Mouse (Mus musculus) midbrain, embryonic 13.5 days (tissue): ENCODE data around the gene Grhl3. TPM values are rescaled to one million over a fixed set of nuclear protein-coding genes. Genes with fewer than 3 reads are reported as not detected.
A peak's percentile ranks its signal among the peaks of the same experiment; 100 is the strongest.

ENCODE experiments used
- ATAC-seq: fragments of 200-750 bp; cut with Nextera tagmentation; 2 replicates; pipeline ENCODE4 v1.8.0; 2017; ENCODE audit warnings: mild to moderate bottlenecking, moderate TSS enrichment, moderate library complexity
- H3K27ac ChIP-seq: fragments of 300-500 bp; sonication (generic); 2 replicates; pipeline ENCODE4 v1.5.1; 2015; ENCODE audit warnings: inconsistent platforms, mild to moderate bottlenecking, moderate library complexity
- H3K27me3 ChIP-seq: fragments of 300-500 bp; sonication (generic); 2 replicates; pipeline ENCODE4 v1.6.1; 2015; ENCODE audit warnings: mild to moderate bottlenecking, inconsistent platforms
- H3K36me3 ChIP-seq: fragments of 300-500 bp; sonication (generic); 2 replicates; pipeline ENCODE4 v1.6.1; 2015; ENCODE audit warnings: mild to moderate bottlenecking, inconsistent platforms
- H3K4me1 ChIP-seq: fragments of 300-500 bp; sonication (generic); replicated peaks from 2 replicates; pipeline ENCODE4 v1.6.1; 2015; ENCODE audit warnings: inconsistent platforms
- H3K4me2 ChIP-seq: fragments of 300-500 bp; sonication (generic); replicated peaks from 2 replicates; pipeline ENCODE4 v1.6.1; 2015; ENCODE audit warnings: moderate library complexity, mild to moderate bottlenecking, inconsistent platforms
- H3K4me3 ChIP-seq: fragments of 300-500 bp; sonication (generic); replicated peaks from 2 replicates; pipeline ENCODE4 v1.5.1; 2015; ENCODE audit warnings: mild to moderate bottlenecking, inconsistent platforms
- H3K9ac ChIP-seq: fragments of 300-500 bp; sonication (generic); replicated peaks from 2 replicates; pipeline ENCODE4 v1.6.1; 2015; ENCODE audit warnings: mild to moderate bottlenecking, inconsistent platforms
- H3K9me3 ChIP-seq: fragments of 300-500 bp; sonication (generic); 2 replicates; pipeline ENCODE4 v1.6.1; 2016; ENCODE audit warnings: mild to moderate bottlenecking, inconsistent platforms
- WGBS: fragments of 180-500 bp; shearing (Covaris S2); methylation state at CpG from one replicate; pipeline ENCODE4 v1.1.7; 2015; 5-methylcytosine and 5-hydroxymethylcytosine counted together
- polyA plus RNA-seq: library from polyadenylated mRNA; unstranded; fragments of >200 nt; fragmentation: Nextera tagmentation; extraction: Ambion mirVana; gene quantifications from 2 replicates; pipeline ENCODE4 v1.2.1, GENCODE M21; 2015

The Grhl3 gene
- polyA plus RNA-seq, 1 experiment from 2014 or later: 2.8 TPM

DNA sequence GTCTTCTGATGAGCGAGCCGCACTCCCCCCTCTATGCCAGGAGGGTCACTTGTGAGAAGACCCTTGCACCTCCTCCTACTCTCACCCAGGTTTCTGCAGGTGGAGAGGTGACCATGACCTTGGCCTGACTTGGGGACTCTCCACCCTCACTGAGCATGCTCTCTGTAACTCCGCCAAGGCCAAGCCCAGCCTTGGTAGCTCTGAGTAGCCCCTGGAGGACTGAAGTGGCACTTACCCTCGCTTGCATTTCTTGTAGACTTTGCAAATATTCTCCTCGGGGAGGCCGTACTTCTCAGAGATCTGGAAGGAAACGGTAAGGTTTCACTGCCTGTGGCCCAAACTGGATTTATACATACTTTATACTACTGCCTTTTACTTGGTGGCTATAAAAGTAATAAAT is 27.4 kb downstream of the Grhl3 start:
- Histone ChIP-seq H3K9me3 (no peaks in the 10 kb centered on the region), H3K27ac (no peak overlapping the region), H3K36me3 (no peaks in the 10 kb centered on the region), H3K27me3 (peaks cover 13% of the 10 kb centered on the region), H3K4me3 (no peak overlapping the region), H3K4me2 (no peak overlapping the region), H3K9ac (no peak overlapping the region), H3K4me1 (peaks cover 43% of the 10 kb centered on the region)
- ATAC-seq: no peak
- 91% methylated on average over 7 of the region's 7 CpGs for WGBS

DNA sequence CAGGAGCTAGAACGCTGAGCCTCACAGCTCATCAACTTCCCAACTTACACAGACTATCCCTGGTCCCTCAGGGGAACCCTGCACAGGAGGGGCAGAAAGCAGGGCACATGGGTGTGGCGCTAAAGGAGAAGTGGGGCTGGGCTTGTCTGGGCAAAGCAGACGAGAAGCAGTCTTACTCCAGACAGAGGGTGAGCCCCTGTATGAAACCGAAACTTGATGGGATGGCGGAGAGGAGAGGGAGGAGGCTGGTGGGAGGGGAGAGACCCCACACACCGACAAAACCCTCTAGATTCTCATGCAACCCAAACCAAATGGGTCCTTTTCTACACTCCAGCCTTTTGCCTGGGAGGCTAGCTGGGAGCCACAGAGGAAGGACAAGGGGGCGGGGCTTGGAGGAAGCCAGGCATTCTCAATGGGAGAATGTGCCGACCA is 28.3 kb downstream of the Grhl3 start:
- no peak overlapping the region for H3K9ac ChIP-seq
- H3K4me3 ChIP-seq: no peak overlapping the region
- peaks cover 7% of the 10 kb centered on the region; the same call in 1 of the 2 replicates for H3K27me3 ChIP-seq
- H3K36me3 ChIP-seq: no peaks in the 10 kb centered on the region
- peaks cover 40% of the 10 kb centered on the region for H3K4me1 ChIP-seq
- H3K4me2 ChIP-seq: no peak overlapping the region
- WGBS: 28% methylated on average over 8 of the region's 8 CpGs
- ATAC-seq: 0 out of 2 replicates have a peak, but pooled peaks have one; percentile 21
- no peak overlapping the region for H3K27ac ChIP-seq
- H3K9me3 ChIP-seq: no peaks in the 10 kb centered on the region

DNA sequence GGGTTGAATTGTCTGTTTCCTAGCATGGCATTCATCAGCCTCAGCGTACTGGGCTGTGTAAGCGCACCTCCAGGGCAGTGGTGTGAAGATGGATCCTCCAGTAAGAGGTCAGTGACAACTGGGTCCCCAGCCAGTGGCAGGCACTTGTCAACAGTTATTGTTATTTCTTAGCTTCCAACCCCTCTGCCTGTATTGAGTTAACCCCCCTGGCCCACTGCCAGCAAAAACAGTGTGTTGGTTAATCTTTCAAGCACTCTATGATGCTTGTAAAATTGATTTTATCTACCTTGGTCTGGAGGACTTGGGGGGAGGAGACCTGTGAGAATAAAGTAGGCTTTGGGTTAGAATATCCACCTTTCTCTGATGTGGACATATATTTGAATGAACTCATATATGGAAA is 29.1 kb downstream of the Grhl3 start:
- H3K36me3 ChIP-seq: no peaks in the 10 kb centered on the region
- H3K9ac ChIP-seq: no peak overlapping the region
- ATAC-seq: no peak
- no peaks in the 10 kb centered on the region for H3K9me3 ChIP-seq
- peaks cover 7% of the 10 kb centered on the region; the same call in 1 of the 2 replicates for H3K27me3 ChIP-seq
- peaks cover 39% of the 10 kb centered on the region for H3K4me1 ChIP-seq
- no peak overlapping the region for H3K4me2 ChIP-seq
- 95% methylated on average over 2 of the region's 2 CpGs for WGBS
- H3K27ac ChIP-seq: no peak overlapping the region
- H3K4me3 ChIP-seq: no peak overlapping the region

DNA sequence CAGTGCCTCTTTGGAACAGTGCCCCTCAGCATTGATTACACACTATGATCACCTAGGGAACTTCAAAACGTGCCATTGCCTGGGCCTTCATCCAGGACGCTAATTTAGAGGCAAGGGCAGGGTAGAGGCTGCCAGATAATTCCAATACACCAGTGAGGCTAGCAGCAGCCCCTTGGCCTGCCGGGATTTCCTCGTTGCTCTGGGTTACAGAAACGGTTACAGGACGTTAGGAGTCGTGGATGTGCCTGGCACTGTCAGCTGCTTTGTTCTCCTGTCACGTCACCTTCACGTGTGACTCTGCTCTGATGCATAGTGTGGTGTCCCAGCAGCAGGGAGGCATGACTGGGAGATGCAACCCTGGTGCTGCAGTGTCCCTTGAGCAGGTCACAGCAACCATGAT is 33.4 kb downstream of the Grhl3 start:
- Histone ChIP-seq H3K9ac (no peak overlapping the region), H3K36me3 (no peaks in the 10 kb centered on the region), H3K27ac (no peak overlapping the region), H3K9me3 (no peaks in the 10 kb centered on the region), H3K27me3 (no peaks in the 10 kb centered on the region), H3K4me2 (no peak overlapping the region), H3K4me3 (no peak overlapping the region), H3K4me1 (peaks cover 12% of the 10 kb centered on the region)
- 40% methylated on average over 9 of the region's 9 CpGs for WGBS
- ATAC-seq: peak; percentile 40; the same call in 1 of the 2 replicates

DNA sequence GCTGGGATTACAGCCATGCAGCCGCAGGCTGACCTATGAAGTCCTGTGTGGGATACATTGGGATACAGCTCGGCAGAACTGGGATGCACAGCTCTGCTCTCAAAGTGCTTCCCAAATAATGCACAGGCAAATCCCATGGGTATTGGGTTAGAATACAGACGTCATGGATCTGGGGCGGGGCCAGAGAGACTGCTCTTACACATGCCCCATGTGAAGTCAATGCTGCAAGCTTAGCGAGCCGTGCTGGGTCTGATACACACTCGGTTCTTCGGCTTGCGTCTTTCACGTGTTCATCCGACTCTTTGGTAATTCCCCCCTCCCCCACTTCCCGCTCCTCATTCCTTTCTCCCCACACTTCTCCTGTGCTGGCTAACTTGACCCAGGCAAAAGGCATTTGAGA is 34.4 kb downstream of the Grhl3 start:
- Histone ChIP-seq H3K4me1 (peaks cover 6% of the 10 kb centered on the region), H3K36me3 (no peaks in the 10 kb centered on the region), H3K27ac (no peak overlapping the region), H3K9ac (no peak overlapping the region), H3K27me3 (no peaks in the 10 kb centered on the region), H3K4me2 (no peak overlapping the region), H3K9me3 (no peaks in the 10 kb centered on the region), H3K4me3 (no peak overlapping the region)
- WGBS: 85% methylated on average over 12 of the region's 12 CpGs
- no peak for ATAC-seq

DNA sequence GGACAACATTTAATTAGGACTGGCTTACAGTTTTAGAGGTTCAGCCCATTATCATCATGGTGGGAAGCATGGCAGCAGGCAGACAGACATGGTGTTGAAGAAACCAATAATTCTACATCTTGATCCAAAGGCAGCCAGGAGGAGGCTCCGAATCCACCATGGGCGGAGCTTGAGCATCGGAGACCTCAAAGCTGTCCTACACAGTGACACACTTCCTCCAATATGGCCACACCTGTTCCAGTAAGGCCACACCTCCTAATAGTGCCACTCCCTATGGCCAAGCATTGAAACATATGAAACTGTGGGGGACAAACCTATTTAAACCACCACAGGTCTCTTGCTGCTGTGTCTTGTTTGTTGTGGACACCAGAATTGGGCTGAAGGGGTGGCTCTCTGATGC is 38.4 kb downstream of the Grhl3 start:
- Histone ChIP-seq H3K4me1 (peaks cover 9% of the 10 kb centered on the region), H3K27me3 (no peaks in the 10 kb centered on the region), H3K9me3 (0 out of 2 replicates have a peak, but pooled peaks cover 7% of the 10 kb centered on the region), H3K4me2 (no peak overlapping the region), H3K27ac (no peak overlapping the region), H3K36me3 (no peaks in the 10 kb centered on the region), H3K4me3 (no peak overlapping the region), H3K9ac (no peak overlapping the region)
- WGBS: 99% methylated on average over 3 of the region's 3 CpGs
- no peak for ATAC-seq

DNA sequence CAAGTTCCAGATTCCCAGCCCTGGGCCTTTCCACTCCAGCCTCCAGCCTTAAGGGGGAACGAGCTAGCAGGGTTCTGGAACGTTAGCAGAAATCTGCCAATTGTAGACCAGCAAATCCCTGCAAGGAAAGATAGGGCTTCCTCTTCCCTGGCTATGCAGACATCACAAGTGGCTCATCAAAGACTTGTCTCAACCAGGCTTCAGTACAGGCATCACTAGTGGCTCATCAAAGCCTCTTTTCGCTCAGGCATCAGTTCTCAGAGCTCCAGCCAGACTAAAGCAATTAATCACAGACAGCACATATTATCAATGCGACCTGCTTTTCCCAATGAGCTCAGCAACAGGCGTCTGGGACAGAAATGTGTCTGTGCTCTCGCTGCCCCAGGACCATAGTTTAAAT is 40.4 kb downstream of the Grhl3 start:
- no peak overlapping the region for H3K4me3 ChIP-seq
- H3K27ac ChIP-seq: no peak overlapping the region
- no peak for ATAC-seq
- no peaks in the 10 kb centered on the region for H3K36me3 ChIP-seq
- H3K4me1 ChIP-seq: 0 out of 2 replicates have a peak, but pooled peaks cover 5% of the 10 kb centered on the region
- WGBS: 77% methylated on average over 6 of the region's 6 CpGs
- H3K27me3 ChIP-seq: 0 out of 2 replicates have a peak, but pooled peaks cover 7% of the 10 kb centered on the region
- 0 out of 2 replicates have a peak, but pooled peaks cover 7% of the 10 kb centered on the region for H3K9me3 ChIP-seq
- H3K9ac ChIP-seq: no peak overlapping the region
- H3K4me2 ChIP-seq: no peak overlapping the region

DNA sequence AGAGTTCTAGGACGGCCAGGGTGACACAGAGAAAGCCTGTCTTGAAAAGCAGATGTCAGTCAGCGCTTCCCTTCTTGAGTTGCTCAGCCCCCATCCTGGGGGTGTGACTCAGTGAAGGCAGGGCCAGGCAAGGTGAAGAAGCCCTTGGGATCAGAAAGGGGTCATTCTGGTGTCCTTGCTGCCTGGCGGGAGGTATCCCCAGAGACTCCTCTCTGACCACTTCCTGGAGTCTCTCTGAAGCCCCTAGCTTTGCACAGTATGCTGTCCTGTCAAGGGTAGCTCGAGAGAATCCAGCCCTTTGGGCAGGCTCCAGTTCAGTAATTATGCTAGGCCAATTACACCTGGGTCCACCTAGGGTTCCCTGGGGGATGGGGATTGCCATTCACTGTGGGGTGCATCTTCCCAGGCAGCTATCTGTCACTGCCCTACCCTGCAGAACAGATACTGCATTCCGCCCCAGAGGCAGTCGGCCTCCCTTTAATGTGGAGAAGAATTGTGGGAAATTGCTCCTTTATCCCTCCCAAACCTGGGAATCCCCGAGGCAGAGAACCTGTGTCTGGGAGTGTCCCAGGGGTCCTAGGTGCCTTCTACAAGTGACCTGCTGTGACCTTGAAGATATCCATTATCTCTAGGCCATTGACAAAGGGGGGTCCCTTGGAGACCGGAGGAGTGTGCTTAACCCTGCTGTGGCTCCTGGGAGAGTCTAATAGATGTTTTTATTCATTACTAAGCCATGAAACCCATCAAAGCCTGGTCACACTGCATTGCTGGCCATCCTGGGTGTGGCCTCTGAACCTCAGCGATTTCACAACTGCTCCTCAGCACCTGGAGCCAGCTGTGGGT is 41.4 kb downstream of the Grhl3 start:
- Histone ChIP-seq H3K4me1 (peaks cover 8% of the 10 kb centered on the region; the same call in 1 of the 2 replicates), H3K9me3 (0 out of 2 replicates have a peak, but pooled peaks cover 7% of the 10 kb centered on the region), H3K9ac (no peak overlapping the region), H3K4me2 (no peak overlapping the region), H3K27me3 (0 out of 2 replicates have a peak, but pooled peaks cover 7% of the 10 kb centered on the region), H3K27ac (no peak overlapping the region), H3K36me3 (no peaks in the 10 kb centered on the region), H3K4me3 (no peak overlapping the region)
- WGBS: 50% methylated on average over 9 of the region's 9 CpGs
- ATAC-seq: no peak

DNA sequence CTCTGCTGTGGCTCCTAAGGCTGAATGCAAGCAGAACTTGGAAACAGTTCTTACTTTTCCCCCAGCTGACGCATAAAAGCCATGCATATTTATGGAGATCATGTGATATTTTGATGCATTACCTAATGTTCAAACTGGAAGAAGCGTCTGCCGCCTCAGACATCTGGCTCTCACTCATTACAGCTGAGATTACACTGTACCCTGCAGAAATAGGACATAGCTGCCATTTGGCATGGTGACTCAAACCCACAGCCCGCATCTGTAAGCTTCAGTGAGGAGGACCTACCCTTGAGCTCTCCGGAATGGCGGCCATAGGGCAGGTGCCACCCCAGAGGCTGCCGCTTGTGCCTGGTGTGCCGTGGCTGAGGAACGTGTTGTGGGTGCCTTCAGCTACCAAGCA is 42.2 kb downstream of the Grhl3 start:
- Histone ChIP-seq H3K4me2 (no peak overlapping the region), H3K9me3 (0 out of 2 replicates have a peak, but pooled peaks cover 7% of the 10 kb centered on the region), H3K4me3 (no peak overlapping the region), H3K27me3 (0 out of 2 replicates have a peak, but pooled peaks cover 7% of the 10 kb centered on the region), H3K36me3 (no peaks in the 10 kb centered on the region), H3K27ac (no peak overlapping the region), H3K4me1 (peaks cover 15% of the 10 kb centered on the region), H3K9ac (no peak overlapping the region)
- no peak for ATAC-seq
- WGBS: 85% methylated on average over 9 of the region's 9 CpGs

DNA sequence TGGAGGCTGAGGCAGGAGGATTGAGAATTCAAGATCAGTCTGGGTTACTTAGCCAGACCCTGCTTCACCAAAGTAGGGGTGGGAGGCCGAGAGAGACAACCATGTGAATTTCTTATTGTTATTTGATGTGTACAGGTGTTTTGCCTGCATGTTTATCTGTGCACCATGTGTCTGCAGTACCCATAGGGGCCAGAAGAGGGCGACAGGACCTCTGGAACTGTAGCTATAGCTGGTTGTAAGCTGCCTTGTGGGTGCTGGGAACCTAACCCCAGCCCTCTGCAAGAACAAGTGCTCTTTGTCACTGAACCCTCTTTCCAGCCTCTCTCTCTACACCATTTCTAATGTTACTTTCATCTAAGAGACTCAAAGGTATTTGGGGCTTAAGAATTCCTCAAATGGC is 43.2 kb downstream of the Grhl3 start:
- Histone ChIP-seq H3K27me3 (peaks cover 15% of the 10 kb centered on the region), H3K36me3 (no peaks in the 10 kb centered on the region), H3K4me3 (no peak overlapping the region), H3K9me3 (0 out of 2 replicates have a peak, but pooled peaks cover 7% of the 10 kb centered on the region), H3K4me1 (peaks cover 25% of the 10 kb centered on the region), H3K4me2 (no peak overlapping the region), H3K9ac (no peak overlapping the region), H3K27ac (no peak overlapping the region)
- 66% methylated on average over 2 of the region's 2 CpGs for WGBS
- no peak for ATAC-seq

DNA sequence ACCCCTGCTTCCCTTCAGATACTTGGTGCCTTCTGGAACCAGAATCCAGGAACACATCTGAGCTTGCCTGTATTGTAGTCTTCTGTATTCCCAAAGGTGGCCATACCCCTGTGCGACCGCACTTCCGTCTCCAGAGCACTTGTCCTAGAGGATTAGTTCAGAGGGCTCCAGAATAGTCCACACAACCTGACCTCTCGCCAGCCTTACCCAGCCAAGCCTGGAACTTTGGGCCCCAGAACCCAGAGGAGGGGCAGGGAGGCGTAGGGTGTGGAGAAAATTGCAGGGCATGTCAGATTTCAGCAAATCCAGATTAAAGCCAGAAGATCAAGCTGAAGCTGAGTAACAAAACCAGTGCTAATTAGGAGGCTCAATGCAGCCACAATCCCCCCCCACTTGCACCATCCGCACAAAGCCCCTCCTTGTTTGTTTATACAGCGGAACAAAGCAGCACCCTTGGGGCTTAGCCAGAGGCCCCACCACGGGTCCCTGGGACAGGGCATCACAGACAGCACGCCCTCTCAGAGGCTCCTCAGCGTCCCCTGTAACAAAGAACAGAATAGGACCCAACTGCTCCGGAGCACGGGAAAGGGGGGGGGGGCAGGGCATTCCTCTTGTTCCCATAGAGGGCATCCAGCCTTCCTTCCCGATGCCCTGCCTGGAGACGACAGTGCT is 47.3 kb downstream of the Grhl3 start:
- WGBS: 4% methylated on average over 14 of the region's 14 CpGs
- H3K4me2 ChIP-seq: peak overlapping the region; percentile 32
- H3K4me3 ChIP-seq: no peak overlapping the region
- no peaks in the 10 kb centered on the region for H3K36me3 ChIP-seq
- peak; percentile 89 for ATAC-seq
- H3K27ac ChIP-seq: peak overlapping the region; percentile 32
- H3K4me1 ChIP-seq: peaks cover 35% of the 10 kb centered on the region
- H3K27me3 ChIP-seq: peaks cover 29% of the 10 kb centered on the region
- H3K9ac ChIP-seq: peak overlapping the region; percentile 28; the same call in 1 of the 2 replicates
- H3K9me3 ChIP-seq: 0 out of 2 replicates have a peak, but pooled peaks cover 7% of the 10 kb centered on the region

DNA sequence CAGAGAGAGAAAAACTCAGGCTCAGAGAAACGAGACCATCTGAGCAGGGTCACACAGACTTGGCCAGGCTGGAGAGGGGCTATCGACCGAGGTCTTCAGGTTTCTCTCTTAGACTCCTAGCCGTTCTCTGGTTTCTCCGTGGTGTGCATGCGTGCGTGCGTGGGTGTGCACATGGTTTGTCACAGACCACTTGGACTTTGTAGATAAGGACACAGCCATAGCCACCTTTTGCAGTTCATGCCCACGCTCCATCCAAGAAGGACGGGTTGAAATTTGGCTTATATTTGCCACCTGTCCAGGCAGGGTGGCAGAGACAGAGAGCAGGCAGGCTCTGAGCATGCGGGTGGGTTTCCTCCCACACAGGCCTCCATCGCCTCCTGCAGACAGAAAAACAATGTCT is 48.4 kb downstream of the Grhl3 start:
- Histone ChIP-seq H3K4me1 (peaks cover 35% of the 10 kb centered on the region), H3K9me3 (no peaks in the 10 kb centered on the region), H3K27me3 (peaks cover 39% of the 10 kb centered on the region), H3K27ac (peak overlapping the region; percentile 32), H3K9ac (no peak overlapping the region), H3K4me2 (no peak overlapping the region; the same call in 1 of the 2 replicates), H3K4me3 (no peak overlapping the region), H3K36me3 (no peaks in the 10 kb centered on the region)
- ATAC-seq: no peak
- WGBS: 60% methylated on average over 12 of the region's 12 CpGs
